Mouse (Mus musculus) forebrain, embryonic 13.5 days (tissue): ENCODE data around the gene Trim25. TPM values are rescaled to one million over a fixed set of nuclear protein-coding genes. Genes with fewer than 3 reads are reported as not detected.

Experiments
- polyA plus RNA-seq: library from polyadenylated mRNA; unstranded; fragments of >200 nt; fragmentation: Nextera tagmentation; extraction: Ambion mirVana; gene quantifications from 2 replicates; pipeline ENCODE4 v1.2.1, GENCODE M21; 2015

Gene Trim25
- polyA plus RNA-seq, 1 experiment from 2014 or later: 2.4 TPM

Other genes starting within 250 kb of the Trim25 start
- gene Akap1, start 134.8 kb upstream of the Trim25 start, polyA plus RNA-seq: 21.8 and 26.4 TPM in 2 replicates
- gene Scpep1, start 43.9 kb upstream of the Trim25 start, polyA plus RNA-seq: 35.9 and 36.5 TPM in 2 replicates
- not detected in 2 replicates for gene Elobl, start 32.4 kb upstream of the Trim25 start, polyA plus RNA-seq
- gene Coil, start 29.1 kb upstream of the Trim25 start, polyA plus RNA-seq: 21.1 and 25.2 TPM in 2 replicates
- 8.7 and 9.9 TPM in 2 replicates for gene Dgke, start 67.5 kb downstream of the Trim25 start, polyA plus RNA-seq
- not detected in 2 replicates for gene Gm525, start 74.5 kb downstream of the Trim25 start, polyA plus RNA-seq